16 mouse cellular contexts compared by ENCODE assay signal in the genomic region with DNA sequence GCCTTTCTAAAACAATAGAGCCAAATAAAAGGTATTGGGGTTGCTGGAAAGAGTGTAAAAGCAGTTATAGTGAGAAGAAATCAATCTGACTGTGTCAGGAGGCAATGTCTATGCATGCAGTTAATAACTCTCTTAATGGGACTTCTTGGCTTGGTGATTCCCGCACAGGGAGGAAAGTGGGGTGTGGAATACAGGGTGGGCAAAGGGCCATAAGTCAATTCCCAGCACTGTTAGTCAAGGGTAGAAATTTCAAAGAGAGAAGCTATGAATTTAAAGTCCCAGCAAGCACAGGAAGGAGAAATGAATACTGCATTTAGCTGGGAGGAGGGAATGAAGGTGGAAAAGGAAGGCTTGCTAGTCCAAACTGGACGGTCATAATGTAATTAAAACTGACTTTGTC.
"Had no signal": no experiment of that assay in that cellular context is flagged by ENCODE, and none has a peak within 500 bp of the region (broad histone marks: within the 10 kb centered on the region; RNA-seq: fewer than 3 reads in every experiment).

No protein-coding gene starts in this region.

- H3K27ac ChIP-seq: left cerebral cortex, adult 2 months; limb, embryonic 12.5 days; liver, embryonic 13.5 days; lung, embryonic 15.5 days; macrophage; neural tube, embryonic 15.5 days had no signal

- H3K4me3 ChIP-seq: left cerebral cortex, adult 2 months; limb, embryonic 12.5 days; liver, embryonic 13.5 days; lung, embryonic 15.5 days; megakaryocyte, embryonic 14.5 days; myocyte; neural tube, embryonic 15.5 days had no signal

- H3K27me3 ChIP-seq: limb, embryonic 12.5 days; liver, embryonic 13.5 days; megakaryocyte, embryonic 14.5 days had no signal

- H3K9ac ChIP-seq: limb, embryonic 12.5 days; liver, embryonic 13.5 days; liver, postnatal 0 days; lung, embryonic 15.5 days; neural tube, embryonic 15.5 days had no signal

- H3K4me2 ChIP-seq: limb, embryonic 12.5 days; liver, embryonic 13.5 days; lung, embryonic 15.5 days; neural tube, embryonic 15.5 days had no signal

- H3K36me3 ChIP-seq: limb, embryonic 12.5 days; liver, embryonic 13.5 days; lung, embryonic 15.5 days; neural tube, embryonic 15.5 days had no signal

- DNase-seq: kidney, adult 9 months; kidney, postnatal 10 days; liver; liver, embryonic 13.5 days; liver, postnatal 0 days; lung, postnatal 14 days; right cerebral cortex, adult 18-20 months; right cerebral cortex, postnatal 25 days; thymus, postnatal 36 days had no signal

- H3K9me3 ChIP-seq: limb, embryonic 12.5 days; liver, embryonic 13.5 days; lung, embryonic 15.5 days; neural tube, embryonic 15.5 days had no signal

- H3K4me1 ChIP-seq: liver, embryonic 13.5 days; megakaryocyte, embryonic 14.5 days had no signal

- ATAC-seq: liver, postnatal 0 days had no signal
